Mouse (Mus musculus) large intestine, adult 2 months (tissue): Measurements from ENCODE around the gene Itpr2. TPM values are rescaled to one million over a fixed set of nuclear protein-coding genes. Genes with fewer than 3 reads are reported as not detected.
A peak's percentile ranks its signal among the peaks of the same experiment; 100 is the strongest.

Experiments used
- DNase-seq: peaks from one replicate; pipeline ENCODE4 v3.0.0-alpha.2; 2012; ENCODE audit warnings: low read depth, low spot score
- WGBS: fragments of 180-500 bp; shearing (Covaris S2); methylation state at CpG from one replicate; pipeline ENCODE4 v1.1.7; 2018; 5-methylcytosine and 5-hydroxymethylcytosine counted together
- polyA plus RNA-seq: library from polyadenylated mRNA; depleted of rRNA; stranded (reverse); fragments of >200 nt; gene quantifications from 2 replicates; pipeline ENCODE4 v1.2.3, GENCODE M21; 2012; rRNA removed

Gene Itpr2
- polyA plus RNA-seq = 6.8 and 8.1 TPM in 2 replicates

DNA sequence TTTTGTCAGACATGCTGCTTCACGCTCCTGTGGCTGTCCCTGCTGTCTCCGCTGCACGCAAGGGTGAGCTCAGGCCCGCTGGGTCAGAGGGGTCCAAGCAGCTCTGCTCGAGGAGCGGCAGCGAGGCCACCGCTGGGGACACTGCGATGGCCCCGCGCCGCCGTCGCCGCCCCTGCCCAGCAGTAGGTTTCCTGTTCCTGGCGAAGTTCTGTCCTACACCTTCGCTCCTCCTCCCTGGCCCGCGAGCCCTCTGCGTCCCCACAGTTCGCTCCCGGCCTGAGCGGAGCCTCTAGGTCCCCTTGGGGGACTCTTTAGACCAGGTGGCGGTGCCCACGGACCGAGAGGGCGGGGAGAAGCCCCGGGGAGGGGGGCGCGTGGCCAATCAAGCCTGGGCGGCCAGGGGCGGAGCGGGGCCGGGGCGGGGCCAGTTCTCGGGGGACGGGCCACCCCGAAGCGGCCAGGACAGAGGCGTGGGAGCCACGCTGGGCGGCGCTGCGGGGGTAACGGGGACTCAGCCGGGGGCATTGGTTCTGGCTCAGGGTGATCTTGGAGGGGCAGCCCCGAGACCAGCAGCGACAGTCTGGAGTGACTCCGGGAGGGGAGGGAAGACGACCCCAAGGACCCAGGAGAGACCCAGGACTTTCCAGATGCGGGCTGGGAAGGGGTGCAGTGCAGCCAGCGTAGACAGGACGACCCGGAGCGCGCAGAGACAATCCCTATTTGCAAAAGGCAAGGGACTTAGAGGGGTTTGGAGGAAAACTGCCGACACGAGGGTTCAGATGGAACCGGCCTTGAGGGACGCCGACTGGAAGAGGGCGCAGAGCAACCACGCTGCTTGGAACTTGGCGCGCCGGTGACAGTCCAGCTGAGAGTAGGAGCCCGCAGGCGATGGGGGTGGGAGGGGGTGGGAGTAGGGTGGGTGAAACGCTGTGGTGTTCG, at the start of gene Itpr2:
Gene Itpr2 (minus strand): TSS at position 358 of the 939 bp plus-strand sequence.
- whole genome bisulfite sequencing = under 1% methylated on average over 70 of the region's 70 CpGs
- peak; percentile 45 for DNase-seq

DNA sequence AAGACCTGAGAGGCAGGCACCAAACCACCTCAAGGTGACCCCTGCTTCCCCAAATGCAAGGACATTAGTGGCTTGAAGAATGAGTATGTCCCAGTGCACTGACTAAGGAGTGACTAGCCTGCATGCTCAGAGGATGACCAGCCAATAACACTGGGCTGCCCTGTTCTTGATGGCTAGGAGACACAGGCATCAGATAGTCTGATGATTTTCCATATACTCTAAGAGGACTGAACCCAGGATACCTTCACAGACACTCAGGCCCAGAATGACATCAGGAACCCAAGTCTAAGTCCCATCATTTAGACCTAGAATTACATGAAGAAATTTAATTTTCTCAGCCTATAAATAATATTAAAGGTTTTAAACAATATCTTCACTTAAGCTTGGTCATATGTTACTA, 49.3 kb upstream of the Itpr2 start:
- no peak for DNase-seq

DNA sequence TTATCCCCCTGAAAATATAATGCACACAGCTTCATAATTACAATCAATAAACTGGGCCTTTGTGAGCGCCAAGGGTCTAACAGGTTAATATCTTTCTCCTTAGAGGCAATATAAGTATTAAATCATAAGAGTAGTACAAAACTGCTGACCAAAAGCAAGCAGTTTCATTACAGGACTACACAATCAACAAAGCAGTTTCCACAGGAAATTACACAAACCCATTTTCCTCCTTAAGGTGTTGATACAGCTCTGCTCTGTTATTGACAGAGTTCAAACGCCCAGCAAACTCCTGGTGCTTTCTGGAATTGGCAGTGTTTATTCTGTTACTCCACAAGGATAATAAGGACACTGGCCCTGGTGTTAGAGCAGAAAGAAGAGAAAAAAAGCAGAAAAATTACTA, 48.4 kb upstream of the Itpr2 start:
- WGBS = 55% methylated on average over 2 of the region's 2 CpGs
- no peak for DNase-seq

DNA sequence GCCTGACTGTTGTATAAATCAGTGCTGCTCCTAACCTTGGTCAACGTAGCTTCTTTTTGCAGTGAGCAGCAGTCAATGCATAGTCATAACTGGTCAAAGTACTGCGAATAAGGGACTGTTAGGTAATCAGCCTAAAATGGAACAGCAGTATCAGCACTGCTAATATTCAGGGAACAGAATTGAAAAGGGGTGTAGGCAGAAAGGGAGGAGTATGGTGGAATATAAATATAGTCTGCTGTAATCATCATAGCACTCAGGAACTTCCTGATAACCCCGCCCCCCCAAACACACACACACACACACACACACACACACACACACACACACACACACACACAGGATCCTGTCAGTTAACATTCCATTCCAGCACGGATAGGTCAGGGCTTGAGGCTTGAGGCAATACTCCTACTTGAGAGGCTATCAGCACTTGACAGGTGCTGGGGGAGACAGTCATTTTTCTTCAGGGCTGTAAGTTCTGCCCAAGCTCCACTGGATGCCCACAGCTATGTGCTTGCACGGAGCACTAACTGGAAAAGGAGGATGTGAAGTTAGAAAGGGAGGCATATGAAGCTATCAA, 43.4 kb upstream of the Itpr2 start:
- WGBS = 75% methylated on average over 5 of the region's 5 CpGs
- no peak for DNase-seq

DNA sequence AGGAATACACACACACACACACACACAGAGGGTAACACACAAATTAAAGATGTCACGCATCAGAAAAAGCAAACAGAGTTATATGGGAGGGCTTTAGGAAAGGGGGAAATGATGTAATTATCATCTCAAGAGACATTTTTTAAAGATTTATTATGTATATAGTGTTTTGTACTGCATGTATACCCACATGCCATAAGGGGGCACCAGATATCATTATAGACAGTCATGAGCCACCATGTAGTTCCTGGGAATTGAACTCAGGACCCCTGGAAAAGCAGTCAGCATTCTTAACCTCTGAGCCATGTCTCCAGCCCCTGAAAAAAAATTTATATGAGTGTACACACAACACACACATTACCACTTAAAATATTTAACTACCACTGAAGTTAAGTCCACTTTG, 42.6 kb upstream of the Itpr2 start:
- DNase-seq = no peak
- WGBS = 87% methylated on average over 1 of the region's 1 CpGs

DNA sequence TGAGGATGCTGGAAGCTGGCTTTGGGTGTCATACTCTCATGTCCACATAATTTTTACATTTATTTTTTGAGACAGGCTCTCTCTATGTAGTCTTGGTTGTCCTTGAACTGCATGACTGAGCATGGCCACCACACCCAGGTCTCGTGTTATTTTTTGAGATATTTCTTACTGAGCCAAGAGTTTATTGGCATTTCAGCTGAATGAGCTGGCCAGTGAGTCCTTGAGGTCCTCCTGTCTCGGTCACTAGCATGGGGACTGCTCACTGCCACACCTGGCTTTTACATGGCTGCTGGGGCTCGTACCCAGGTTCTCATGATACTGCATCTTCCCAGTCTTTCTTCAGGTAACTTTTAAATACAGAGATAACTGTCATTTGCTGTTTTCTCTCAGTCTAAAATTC, 38.4 kb upstream of the Itpr2 start:
- 57% methylated on average over 3 of the region's 3 CpGs for WGBS
- no peak for DNase-seq

DNA sequence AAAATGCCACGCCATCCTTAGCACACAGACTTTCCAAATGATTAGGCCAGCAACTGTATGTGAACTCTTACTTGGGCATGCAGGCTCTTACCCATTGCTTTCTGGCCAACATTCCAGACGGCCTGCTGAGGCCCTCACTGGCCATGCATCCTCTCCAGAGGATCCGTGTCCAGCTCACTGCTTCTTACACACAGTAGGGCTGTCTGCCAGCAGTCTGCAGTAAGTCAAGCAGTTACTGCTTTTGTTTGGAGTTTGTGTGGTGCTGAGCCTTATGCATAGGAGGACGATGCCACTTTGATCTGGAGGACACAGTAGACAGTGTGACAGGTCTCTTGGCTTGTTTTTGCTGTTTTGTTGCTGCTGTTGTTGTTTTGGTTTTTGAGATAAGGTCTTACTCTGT, 36.6 kb upstream of the Itpr2 start:
- no peak for DNase-seq
- WGBS = 68% methylated on average over 4 of the region's 4 CpGs

DNA sequence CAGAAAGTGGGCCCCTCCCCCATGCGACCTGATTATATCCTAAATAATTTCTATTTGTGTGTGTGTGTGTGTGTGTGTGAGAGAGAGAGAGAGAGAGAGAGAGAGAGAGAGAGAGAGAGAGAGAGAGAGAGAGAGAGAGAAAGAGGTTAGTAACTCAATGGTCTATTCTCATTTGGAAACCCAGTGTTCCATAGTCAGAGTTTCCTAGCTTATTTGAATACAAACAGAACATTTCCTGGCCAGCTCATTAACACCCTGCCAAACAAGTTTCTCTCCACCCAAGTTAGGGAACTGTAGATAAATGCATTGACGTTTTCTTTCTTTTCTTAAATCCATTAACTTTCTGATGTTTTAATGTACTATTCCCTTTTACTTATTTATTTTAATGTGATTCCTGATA, 36.0 kb upstream of the Itpr2 start:
- no peak for DNase-seq
- 52% methylated on average over 2 of the region's 2 CpGs for WGBS

DNA sequence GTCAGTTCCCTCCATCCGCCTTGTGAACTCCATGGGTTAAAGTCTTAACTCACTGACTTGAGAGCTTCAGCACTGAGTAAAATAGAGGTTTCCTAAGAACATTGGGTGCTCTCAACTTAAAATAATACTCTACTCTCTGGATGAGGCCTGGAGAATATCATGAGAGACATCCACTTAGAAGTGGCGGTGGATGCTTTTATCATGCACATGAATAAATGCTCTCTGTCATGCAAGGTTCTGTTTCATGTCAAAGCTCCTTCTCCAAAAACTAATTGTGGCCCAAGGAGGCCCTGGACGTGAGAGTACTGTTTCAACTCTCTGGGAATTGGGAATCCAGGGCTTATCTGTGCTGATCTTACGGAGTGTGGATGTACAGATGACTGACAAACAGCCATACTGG, 35.1 kb upstream of the Itpr2 start:
- 85% methylated on average over 4 of the region's 4 CpGs for WGBS
- DNase-seq = no peak

DNA sequence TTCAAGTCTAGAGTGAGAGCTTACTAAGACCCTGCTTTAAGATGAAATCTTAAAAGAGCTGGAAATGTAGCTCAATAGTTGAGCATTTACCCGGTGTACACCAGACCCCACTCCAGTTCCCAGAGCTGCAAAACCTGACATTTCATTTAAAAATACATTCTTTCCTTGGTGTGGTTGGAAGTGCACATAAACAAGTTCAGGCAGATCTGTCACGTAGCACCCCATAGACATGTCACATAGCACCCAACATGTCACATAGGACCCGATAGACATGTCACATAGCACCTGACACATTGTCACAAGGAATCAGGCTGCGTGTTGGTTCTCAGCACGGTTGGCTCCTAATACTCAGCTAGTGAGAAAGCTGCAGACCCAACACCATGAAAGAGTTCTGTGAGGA, 33.5 kb upstream of the Itpr2 start:
- WGBS = 96% methylated on average over 5 of the region's 5 CpGs
- DNase-seq = no peak

DNA sequence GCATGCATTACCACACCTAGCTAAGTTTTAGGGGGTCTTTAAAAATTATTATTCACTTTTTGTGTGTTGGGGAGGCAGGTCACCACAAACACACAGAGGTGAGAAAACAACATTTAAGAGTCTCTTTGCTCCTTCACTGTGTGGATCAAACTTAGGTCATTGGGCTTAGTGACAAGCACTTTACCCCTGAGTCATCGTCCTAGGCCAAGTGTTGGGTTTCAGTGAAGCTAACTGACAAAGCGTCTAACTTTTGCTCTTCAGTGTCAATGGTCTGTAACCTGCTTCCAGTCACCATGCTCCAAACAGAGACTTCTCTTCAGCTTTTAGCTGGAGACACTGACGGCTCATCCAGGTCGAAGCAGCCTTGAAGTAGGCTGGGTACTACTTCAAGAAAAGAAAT, 31.1 kb upstream of the Itpr2 start:
- no peak for DNase-seq
- 92% methylated on average over 4 of the region's 4 CpGs for WGBS

DNA sequence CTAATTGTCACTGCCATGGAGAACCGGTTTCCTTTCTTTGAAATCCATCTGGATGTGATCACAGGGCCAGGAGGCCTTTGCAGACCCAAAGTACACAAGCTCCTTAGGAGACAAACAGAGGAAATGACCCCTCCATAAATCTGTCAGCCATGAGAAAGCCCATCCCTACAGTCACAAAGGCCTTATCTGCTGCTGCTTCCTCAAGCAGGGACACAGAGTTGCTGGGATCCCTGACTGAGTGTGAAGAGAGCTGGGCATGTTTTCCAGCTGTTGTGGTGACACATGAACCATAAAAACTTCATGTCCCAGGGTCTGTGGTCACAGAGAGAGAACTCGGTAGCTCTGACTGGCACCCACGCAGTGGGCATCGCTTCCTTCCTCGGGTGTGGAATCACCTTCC, 28.7 kb upstream of the Itpr2 start:
- 20% methylated on average over 5 of the region's 5 CpGs for WGBS
- no peak for DNase-seq

DNA sequence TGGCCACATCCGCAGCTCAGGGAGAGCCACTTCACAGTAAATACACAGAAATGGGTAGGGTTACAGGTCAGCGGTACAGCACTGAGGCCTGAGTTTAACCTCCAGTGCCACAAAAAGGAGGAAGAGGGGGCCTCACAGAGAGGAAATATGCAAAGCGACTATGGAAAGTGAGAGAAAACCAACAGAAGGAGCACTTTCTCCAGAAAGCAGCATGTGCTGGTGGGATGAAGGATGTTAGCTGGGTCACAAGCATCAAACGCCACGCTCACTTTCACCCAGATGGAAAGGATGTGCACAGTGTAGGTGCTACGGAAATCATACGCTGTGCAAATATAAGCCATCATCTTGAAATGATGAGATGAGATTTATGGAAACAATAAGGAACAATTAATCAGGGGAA, 28.3 kb upstream of the Itpr2 start:
- DNase-seq = no peak
- WGBS = 52% methylated on average over 7 of the region's 7 CpGs

DNA sequence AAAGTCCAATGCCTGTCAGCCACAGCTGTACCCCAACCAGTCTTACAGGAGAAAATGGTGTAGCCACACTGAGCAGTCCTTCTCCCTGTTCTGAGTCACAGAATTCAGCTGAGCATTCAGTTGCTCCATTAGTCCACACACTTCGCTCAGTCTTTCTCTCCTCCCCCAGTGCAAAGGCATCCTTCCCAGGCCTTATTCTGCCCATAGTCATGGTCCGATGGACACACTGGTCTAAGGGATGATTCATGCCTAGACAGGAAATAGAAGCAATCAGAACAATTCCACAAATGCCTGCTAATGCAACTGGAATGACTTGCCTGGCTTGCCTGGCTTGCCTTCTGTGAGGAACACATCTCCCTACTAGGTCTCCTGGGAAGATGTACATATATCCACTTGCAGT, 25.5 kb upstream of the Itpr2 start:
- 84% methylated on average over 2 of the region's 2 CpGs for WGBS
- no peak for DNase-seq

DNA sequence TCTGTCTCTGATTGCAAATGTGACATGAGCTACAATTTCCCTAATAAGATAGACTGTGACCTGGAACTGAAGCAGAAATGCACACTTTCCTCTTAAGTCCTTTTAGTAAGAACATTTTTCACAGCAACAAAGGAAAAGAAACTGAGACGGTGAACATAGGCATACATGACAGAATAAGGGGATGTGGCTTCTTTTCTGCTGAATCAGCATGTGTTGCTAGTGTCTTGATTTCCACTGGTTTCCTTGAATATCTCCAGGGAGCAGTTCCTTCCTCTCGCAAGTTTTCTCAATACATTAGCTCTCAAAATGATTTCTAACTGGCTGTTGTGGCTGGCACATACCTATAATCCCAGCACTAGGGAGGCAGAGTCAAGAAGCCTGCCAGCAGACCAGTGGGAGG, 23.5 kb upstream of the Itpr2 start:
- DNase-seq = no peak
- WGBS = 80% methylated on average over 2 of the region's 2 CpGs

DNA sequence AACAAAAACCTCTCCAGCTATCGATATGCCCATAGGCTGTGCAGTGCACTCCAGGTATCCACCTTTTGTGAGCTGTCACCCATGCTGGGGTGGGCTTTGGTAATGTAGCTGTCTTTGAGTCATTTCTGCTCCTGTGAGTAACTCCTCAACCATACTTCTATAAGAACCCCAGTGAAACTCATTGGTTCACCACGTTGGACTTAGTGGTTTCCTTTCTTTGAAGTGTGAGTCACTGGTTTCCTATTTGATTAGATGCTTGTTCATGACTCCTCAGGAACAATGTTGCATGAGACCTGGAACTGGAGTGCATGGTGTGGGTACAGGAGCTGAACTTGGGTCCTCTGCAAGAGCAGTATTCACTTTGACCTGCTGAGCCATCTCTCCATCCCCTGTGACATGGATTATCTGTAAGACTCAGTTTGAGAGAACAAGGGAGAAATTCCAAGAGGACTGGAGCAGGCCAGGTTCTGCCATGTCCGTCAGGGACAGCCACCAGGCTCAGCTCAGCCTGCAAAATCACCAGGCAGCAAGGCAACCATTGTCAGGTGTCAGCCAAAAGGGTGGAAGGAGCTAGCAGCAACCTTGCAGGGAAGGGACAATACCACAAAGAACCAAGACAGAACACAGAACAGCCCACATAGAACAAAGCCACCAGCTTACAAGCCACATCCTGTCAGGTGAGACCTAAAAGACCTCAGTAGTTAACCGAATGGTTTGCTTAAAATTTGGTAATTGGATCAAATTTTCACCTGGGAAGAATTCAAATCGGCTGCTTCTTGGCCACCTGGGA, 19.6 kb upstream of the Itpr2 start:
- DNase-seq = no peak
- 76% methylated on average over 5 of the region's 5 CpGs for WGBS

DNA sequence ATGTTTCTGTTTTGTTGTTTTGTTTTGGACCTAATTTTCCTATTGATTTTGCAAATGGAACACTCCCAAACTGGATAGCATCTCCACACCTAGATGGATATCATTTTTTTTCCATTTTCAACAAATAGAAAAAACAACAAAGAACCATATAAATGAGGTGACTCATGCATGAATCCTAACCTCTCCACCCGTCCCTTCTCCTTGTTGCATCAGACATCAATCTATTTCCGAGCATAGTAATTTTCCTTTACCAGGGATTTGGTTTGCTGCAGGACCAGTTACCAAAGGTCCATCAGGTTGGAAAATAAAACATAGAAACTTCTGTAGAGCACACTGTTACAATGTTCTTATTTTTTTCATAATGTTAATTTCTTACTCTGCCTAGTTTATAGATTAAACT, 17.0 kb upstream of the Itpr2 start:
- 60% methylated on average over 2 of the region's 2 CpGs for WGBS
- no peak for DNase-seq

DNA sequence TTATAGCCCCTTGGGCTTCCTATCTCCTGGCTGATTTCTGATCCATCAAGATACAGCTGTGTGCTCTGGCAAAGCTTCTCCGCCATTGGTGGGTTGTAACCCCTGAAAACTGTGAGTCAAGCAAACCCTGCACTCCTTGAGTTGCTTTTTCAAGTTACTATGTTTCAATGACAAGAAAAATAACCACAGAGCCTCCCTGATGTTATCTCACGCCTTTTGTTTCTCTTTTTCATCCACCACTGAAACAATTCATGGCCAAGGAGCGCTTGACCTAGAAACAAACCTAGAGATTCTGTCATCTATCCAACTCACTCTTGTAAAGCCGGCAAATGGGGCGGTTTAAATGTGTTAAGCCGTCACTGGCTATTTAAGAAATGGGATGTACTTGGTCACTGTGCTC, 13.9 kb upstream of the Itpr2 start:
- WGBS = 37% methylated on average over 6 of the region's 6 CpGs
- DNase-seq = no peak

DNA sequence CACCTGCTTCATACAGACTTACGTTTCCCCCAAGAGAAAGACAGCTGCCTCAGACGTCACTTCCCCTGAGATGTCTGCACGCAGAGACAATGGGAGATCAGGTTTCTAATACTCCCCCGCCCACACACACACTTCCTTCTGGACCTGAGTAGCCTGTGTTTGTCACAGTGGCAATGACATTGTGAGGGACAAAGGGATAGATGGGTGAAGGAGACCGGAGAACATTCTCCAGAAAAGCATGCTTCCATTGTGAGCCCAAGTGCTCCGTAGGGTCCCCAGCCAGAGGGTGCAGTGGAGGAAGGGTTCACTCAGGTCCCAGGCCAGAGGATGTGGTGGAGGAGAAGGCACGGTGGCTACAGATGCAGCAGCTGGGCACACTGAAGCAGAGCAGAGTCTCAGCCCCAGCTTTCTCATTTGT, 12.5 kb upstream of the Itpr2 start:
- 66% methylated on average over 7 of the region's 7 CpGs for WGBS
- no peak for DNase-seq

DNA sequence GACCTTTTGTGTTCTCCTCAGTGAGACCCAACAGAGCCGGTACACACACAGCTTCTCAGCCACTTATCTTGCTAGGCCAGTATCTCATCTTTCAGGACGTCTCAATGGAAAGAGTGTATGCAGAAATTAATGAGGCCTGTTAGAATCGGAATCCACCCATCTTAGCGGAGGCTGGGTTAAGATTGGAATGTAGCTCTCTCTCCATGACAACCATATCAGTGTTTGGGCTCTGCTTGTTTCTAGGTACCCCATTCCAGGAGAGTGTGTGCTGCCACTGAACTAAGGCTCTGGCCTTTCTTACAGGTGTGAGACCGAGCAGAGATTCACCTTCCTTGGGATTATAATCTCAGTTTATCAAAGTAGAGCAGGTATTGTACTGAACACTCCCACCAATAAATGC, 11.9 kb upstream of the Itpr2 start:
- 73% methylated on average over 5 of the region's 5 CpGs for WGBS
- no peak for DNase-seq

DNA sequence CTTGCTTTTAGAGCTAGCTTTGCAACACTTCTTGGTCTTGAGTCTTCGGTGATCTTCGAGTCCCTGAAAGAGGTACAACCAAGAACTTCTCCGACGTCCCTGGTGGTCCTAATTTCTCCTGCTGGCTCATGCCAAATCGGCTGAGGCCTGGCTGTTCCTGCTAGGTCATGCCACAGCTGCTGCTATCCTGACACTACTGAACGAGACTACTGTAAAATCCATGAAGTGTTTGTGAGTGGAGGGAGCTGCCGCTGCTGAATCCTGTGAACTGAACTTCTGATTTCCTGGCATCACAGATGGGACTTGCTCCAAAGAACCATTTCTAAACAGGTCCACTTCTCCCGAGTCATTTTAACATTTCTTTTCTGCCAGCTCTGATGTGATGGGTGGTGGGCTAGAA, 11.4 kb upstream of the Itpr2 start:
- 87% methylated on average over 8 of the region's 8 CpGs for WGBS
- DNase-seq = no peak
